Mouse (Mus musculus) liver, postnatal 0 days (tissue): ENCODE measurements around the gene Ibtk.

Source experiments
- CTCF ChIP-seq: sonication (generic); IDR thresholded peaks from 2 replicates; pipeline ENCODE4 v1.5.1; 2016; ENCODE audit warnings: antibody characterized with exemption, low read depth
- EP300 ChIP-seq: IDR thresholded peaks from 2 replicates; pipeline ENCODE4 v1.6.1; 2016; ENCODE audit warnings: antibody characterized with exemption, low read depth, mild to moderate bottlenecking

DNA sequence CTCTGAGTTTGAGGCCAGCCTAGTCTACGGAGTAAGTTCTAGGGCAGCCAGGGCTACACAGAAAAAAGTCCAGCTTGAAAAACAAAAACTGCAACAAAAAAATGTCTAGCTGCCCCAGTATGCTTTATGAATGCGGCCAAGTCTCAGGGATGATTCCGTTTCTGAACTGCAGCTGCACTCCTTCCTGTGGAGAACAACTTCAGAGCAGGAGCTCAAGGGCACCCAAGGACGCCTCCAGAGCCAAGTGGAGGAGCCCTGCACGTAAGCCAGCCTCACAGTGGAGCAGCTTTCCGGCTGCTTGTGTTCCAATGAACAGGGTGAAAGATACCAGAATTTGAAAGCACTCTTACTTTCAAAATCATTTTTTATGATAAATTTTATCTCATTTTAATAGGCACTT is 41.8 kb downstream of the Ibtk start:
- no peak for TF ChIP-seq CTCF
- TF ChIP-seq EP300 = no peak
